Mouse (Mus musculus): Measurements from ENCODE around the gene Olfr805.

The Olfr805 gene

DNA sequence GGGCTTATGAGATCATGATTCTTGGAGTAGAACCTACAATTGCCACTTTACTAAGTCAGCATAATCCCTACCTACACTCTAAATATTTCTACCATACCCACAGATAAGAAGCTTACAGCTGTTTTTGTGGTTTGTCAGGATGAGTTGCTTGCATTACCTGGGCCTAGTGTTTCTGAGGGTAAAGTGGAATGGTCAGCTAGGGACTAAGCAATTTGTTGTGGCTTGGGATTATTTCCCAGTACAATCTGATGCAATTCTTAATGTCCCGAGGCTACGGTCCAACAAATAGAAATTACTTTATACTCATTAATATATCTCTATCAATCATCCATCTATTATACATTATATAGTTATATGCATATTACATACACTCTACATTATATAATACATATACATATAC is at the start of gene Olfr805:
Olfr805 (minus strand) TSS at position 101 of the 400 bp plus-strand sequence.
- DNase-seq (ENCODE audit: low spot score), result no peak

DNA sequence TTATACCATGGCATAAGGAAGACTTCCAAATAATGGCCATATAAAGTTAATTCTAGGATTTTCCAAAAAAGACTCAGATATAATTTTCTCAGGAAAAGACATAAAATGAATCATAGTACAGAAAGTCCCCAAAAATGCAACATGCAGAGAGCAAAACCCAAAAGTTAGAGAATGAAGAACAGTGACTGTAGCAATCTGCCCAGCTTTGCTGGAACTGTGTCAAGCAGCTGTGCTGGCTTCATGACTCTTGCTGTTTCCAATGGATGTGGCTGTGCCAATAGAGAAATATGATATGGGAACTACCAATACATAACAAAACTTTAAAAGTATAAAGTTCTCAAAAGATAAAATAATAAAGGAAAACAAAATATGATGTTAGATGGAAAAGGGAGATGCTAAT is 48.9 kb upstream of the Olfr805 start:
- no peak for DNase-seq (ENCODE audit: low spot score)

DNA sequence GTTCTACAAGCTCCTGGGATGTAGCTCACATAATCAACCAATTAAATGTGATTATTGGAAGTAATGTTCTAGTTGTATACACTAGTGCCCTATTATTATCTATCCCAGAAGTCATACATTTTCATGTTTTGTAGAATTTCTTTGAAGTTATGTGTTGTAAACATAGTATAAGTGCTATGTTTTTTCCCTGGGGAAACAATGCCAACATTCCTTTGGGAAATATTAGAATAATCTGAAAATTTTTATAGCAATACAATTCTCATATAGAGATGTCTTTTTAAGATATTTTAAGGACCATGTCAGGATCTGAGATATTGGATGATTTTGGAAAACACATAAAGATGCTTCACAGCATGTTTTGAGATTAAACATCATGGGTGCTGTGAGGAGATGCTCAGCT is 45.2 kb upstream of the Olfr805 start, which contains the start of gene Olfr809:
Olfr809 (plus strand) TSS at position 301 of the 400 bp plus-strand sequence.
- DNase-seq (ENCODE audit: low spot score), result no peak

DNA sequence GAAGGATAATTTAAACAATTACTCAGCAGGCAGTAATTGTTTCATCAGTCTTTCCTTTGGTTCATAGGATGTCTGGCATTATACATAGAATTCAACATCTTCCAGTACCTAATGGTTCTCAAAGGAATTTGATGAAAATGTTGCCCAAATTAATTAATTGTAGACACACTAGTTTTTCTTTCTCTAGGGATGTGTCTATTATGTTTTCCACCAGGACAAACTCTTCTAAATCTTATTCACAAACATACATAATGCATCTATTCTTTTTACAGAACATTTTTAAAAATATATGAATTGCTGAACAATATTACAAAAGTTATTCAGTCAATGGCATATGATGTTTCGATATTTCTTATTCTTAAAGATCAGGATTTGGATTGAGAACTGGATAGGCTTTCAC is 36.0 kb upstream of the Olfr805 start, which contains the start of gene Olfr808:
Olfr808 (plus strand) TSS at position 301 of the 400 bp plus-strand sequence.
- no peak for DNase-seq (ENCODE audit: low spot score)

DNA sequence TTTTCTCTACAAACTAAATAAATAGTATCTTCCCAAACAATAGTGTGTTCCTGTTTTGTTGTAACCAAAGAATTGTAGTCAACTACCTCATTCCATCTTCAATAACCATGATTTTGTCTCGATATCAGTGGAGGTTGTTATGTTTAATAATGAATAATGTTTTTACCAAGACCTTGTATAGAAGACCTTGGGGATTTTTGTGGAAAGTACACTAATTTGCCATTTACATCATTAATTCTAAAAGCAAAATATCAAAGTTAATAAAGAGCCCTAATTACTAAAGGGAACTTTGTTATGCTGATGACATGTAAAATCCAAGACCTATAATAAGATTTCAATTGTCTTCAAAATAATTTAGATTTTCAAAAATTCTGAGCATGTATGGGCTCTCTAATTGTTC is 28.5 kb upstream of the Olfr805 start, which contains the start of gene Olfr807:
Olfr807 (minus strand) TSS at position 101 of the 400 bp plus-strand sequence.
- DNase-seq (ENCODE audit: low spot score), result no peak

- no peak for DNase-seq (ENCODE audit: low spot score)
These were observed 12.6 kb upstream of the Olfr805 start, which contains the start of gene Olfr806 for GRCm38 (mm10) chr10:129741821-129742220. TSS of gene Olfr806 (minus strand) at chr10:129741921.

- no peak for DNase-seq (ENCODE audit: low spot score)
These were observed 26.3 kb downstream of the Olfr805 start, which contains the start of gene Olfr804 for GRCm38 (mm10) chr10:129702910-129703309. TSS of gene Olfr804 (plus strand) at chr10:129703210.

GRCm38 (mm10) chr10:129694186-129694585 is 35.0 kb downstream of the Olfr805 start, which contains the start of gene Olfr803:
TSS of gene Olfr803 (minus strand) at chr10:129694286.
- DNase-seq (ENCODE audit: low spot score), result no peak

DNA sequence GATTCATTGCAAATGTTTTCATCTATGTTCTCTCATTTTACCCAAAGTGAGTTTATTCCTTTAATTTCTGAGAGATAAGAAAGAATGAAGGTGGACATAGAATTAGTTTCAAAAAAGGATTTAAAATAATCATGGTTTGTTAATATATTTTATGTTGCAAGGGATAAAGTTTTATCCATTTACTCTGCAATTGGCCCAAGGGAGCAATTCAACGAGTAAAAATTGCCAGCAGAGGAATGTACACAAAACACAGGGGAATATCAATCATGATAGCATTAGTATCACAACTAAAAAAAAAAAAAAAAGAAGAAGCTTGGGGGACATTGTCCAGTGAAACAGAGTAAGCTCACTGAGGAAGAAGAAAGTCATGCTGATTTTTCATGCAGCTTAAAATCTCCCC is 41.1 kb downstream of the Olfr805 start, which contains the start of gene Olfr802:
Olfr802 (minus strand) TSS at position 101 of the 400 bp plus-strand sequence.
- DNase-seq (ENCODE audit: low spot score), result no peak

- DNase-seq (ENCODE audit: low spot score), result no peak
These were observed 55.4 kb downstream of the Olfr805 start, which contains the start of gene Olfr801 for GRCm38 (mm10) chr10:129673765-129674164. TSS of gene Olfr801 (minus strand) at chr10:129673865.
